Mouse (Mus musculus): ENCODE data around the gene Mab21l1. TPM values are rescaled to one million over a fixed set of nuclear protein-coding genes. Genes with fewer than 3 reads are reported as not detected.

Mab21l1 gene
- polyA plus RNA-seq, 1 experiment from 2014 or later = 9.9 TPM

- WGBS = 25% methylated on average over 4 of the region's 4 CpGs
Measured at GRCm38 (mm10) chr3:55788214-55788586, 5.9 kb downstream of the Mab21l1 start.

GRCm38 (mm10) chr3:55788621-55789201 lies 6.4 kb downstream of the Mab21l1 start:
- ATAC-seq (ENCODE audit: insufficient read depth, low FRiP score, low read depth) = no peak
- no peak overlapping the region for H3K9ac ChIP-seq
- H3K4me3 ChIP-seq (replicated peaks) = no peak overlapping the region
- no peak overlapping the region for H3K4me2 ChIP-seq
- no peaks in the 10 kb centered on the region for H3K9me3 ChIP-seq
- H3K27ac ChIP-seq = no peak overlapping the region
- H3K4me1 ChIP-seq = peaks cover 4% of the 10 kb centered on the region; the same call in 1 of the 2 replicates
- no peaks in the 10 kb centered on the region for H3K36me3 ChIP-seq
- H3K27me3 ChIP-seq (replicated peaks) = peaks cover 8% of the 10 kb centered on the region; the same call in 1 of the 2 replicates
- 46% methylated on average over 5 of the region's 5 CpGs for WGBS

More at GRCm38 (mm10) chr3:55788214-55788586, 5.9 kb downstream of the Mab21l1 start:
- no peak overlapping the region for H3K27ac ChIP-seq
- H3K4me2 ChIP-seq = peak overlapping the region; percentile 65
- H3K27me3 ChIP-seq (replicated peaks) = peaks cover 13% of the 10 kb centered on the region
- no peaks in the 10 kb centered on the region for H3K9me3 ChIP-seq
- peak overlapping the region; percentile 41; the same call in 1 of the 2 replicates for H3K4me3 ChIP-seq (replicated peaks)
- peaks cover 4% of the 10 kb centered on the region; the same call in 1 of the 2 replicates for H3K4me1 ChIP-seq
- no peaks in the 10 kb centered on the region for H3K36me3 ChIP-seq
- H3K9ac ChIP-seq = no peak overlapping the region
- ATAC-seq (ENCODE audit: insufficient read depth, low FRiP score, low read depth) = no peak

GRCm38 (mm10) chr3:55789856-55790255 lies 7.5 kb downstream of the Mab21l1 start:
- no peaks in the 10 kb centered on the region for H3K36me3 ChIP-seq
- peaks cover 7% of the 10 kb centered on the region; the same call in 1 of the 2 replicates for H3K27me3 ChIP-seq (replicated peaks)
- H3K4me2 ChIP-seq = no peak overlapping the region
- H3K9me3 ChIP-seq = no peaks in the 10 kb centered on the region
- no peak overlapping the region for H3K9ac ChIP-seq
- ATAC-seq (ENCODE audit: insufficient read depth, low FRiP score, low read depth) = no peak
- H3K4me3 ChIP-seq (replicated peaks) = no peak overlapping the region
- no peak overlapping the region for H3K27ac ChIP-seq
- peaks cover 4% of the 10 kb centered on the region; the same call in 1 of the 2 replicates for H3K4me1 ChIP-seq
- WGBS = 67% methylated on average over 2 of the region's 2 CpGs

DNA sequence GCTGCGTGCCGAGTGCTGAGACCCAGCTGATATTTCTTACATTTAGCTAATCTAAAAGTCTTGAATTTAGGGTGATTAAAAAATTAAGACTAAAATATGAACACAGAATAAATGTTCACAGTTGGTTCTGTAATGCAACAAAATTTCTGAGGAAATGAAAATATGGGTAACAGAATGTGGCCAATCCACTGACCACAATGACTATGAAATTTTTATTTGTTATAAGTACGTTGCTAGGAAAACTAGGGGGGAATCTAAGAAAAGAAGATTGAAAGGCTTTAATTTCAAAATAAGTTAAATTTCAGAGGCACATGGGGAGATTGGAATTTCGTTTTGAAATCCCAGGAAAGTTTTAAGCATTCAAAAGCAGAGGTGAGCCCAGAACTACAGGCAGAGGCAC lies 8.3 kb downstream of the Mab21l1 start:
- Histone ChIP-seq H3K4me1 (peaks cover 4% of the 10 kb centered on the region; the same call in 1 of the 2 replicates), H3K9ac (no peak overlapping the region), H3K9me3 (no peaks in the 10 kb centered on the region), H3K27ac (no peak overlapping the region), H3K36me3 (no peaks in the 10 kb centered on the region), H3K27me3 (replicated peaks) (peaks cover 7% of the 10 kb centered on the region; the same call in 1 of the 2 replicates), H3K4me3 (replicated peaks) (no peak overlapping the region), H3K4me2 (no peak overlapping the region)
- 78% methylated on average over 4 of the region's 4 CpGs for WGBS
- ATAC-seq (ENCODE audit: insufficient read depth, low FRiP score, low read depth) = no peak

DNA sequence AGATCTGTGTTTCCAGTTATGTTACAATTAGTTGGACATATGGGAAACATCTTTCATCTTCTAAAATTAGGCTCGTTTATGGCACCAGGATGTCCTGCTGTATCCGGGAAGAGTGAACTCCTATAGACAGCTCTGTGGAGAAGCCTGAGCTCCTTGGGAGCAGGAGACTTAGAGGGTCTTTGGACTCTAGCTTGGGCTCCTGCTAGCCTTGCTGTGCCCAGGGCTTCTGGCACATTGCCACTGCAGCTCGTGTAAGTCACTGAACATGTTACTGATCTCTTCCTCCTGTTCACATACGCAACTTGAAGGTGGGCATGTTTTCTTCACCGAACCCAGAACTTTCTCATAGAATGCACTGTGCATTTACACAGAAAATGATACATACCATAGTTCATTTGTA lies 9.9 kb downstream of the Mab21l1 start:
- H3K4me1 ChIP-seq = peaks cover 4% of the 10 kb centered on the region; the same call in 1 of the 2 replicates
- no peak overlapping the region for H3K9ac ChIP-seq
- H3K36me3 ChIP-seq = no peaks in the 10 kb centered on the region
- H3K27me3 ChIP-seq (replicated peaks) = no peaks in the 10 kb centered on the region
- ATAC-seq (ENCODE audit: insufficient read depth, low FRiP score, low read depth) = no peak
- no peaks in the 10 kb centered on the region for H3K9me3 ChIP-seq
- no peak overlapping the region for H3K4me2 ChIP-seq
- H3K27ac ChIP-seq = no peak overlapping the region
- no peak overlapping the region for H3K4me3 ChIP-seq (replicated peaks)
- 74% methylated on average over 5 of the region's 5 CpGs for WGBS

DNA sequence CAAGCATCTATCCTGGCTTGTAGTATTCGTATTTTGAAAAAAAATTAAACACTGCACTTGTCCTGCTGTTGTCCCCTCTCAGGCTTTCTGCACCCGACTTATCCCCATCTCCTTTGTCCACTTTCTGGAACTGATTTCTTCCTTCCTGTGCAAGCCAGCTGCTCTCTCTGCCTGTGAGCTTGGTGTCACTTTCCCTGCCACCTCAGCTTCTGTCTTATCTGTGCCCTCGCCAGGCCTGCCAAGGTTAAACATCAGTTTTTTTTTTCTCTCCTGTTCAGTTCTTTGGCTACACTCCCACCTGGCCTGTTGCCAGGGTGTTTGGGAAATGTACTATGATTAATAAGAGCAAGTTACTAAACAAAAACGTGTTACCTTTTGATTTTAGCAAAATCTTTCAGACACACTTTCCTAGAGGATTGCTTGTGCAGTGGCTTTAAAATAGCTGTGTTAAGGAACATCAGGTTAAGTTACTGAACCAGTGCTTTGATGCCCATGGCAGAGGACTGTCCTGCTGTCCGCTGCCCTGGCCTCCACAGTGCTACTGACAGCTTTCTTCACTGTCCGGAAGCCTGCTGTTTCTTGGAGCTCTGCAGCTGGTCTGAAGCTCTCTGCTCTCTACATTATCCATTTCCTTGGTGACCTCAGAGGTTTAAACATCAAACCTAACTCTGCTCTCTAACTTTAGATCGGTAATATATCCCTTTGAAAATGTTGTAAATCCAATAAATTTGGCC lies 11.7 kb downstream of the Mab21l1 start:
- Histone ChIP-seq H3K27me3 (replicated peaks) (no peaks in the 10 kb centered on the region), H3K4me2 (no peak overlapping the region), H3K27ac (no peak overlapping the region), H3K9me3 (no peaks in the 10 kb centered on the region), H3K9ac (no peak overlapping the region), H3K36me3 (no peaks in the 10 kb centered on the region), H3K4me3 (replicated peaks) (no peak overlapping the region), H3K4me1 (no peaks in the 10 kb centered on the region)
- ATAC-seq (ENCODE audit: insufficient read depth, low FRiP score, low read depth) = no peak
- 48% methylated on average over 7 of the region's 7 CpGs for WGBS

DNA sequence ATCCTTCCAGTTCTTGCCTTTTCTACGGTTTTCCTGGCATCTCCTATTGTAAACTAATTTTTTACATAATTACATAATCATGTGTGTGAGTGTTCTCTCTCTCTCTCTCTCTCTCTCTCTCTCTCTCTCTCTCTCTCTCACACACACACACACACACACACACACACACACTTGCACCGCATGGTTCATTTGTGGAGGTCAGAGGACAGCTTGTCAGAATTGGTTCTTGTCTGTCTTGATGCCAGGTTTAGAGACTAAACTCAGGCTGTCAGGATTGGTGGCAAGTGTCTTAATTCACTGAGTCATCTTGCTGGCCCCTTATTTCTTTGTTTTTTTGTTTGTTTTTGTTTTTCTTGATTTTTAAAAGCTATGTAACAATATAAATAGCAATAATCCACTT lies 12.5 kb downstream of the Mab21l1 start:
- Histone ChIP-seq H3K4me2 (no peak overlapping the region), H3K9me3 (no peaks in the 10 kb centered on the region), H3K9ac (no peak overlapping the region), H3K27me3 (replicated peaks) (no peaks in the 10 kb centered on the region), H3K36me3 (no peaks in the 10 kb centered on the region), H3K4me1 (no peaks in the 10 kb centered on the region), H3K27ac (no peak overlapping the region), H3K4me3 (replicated peaks) (no peak overlapping the region)
- no peak for ATAC-seq (ENCODE audit: insufficient read depth, low FRiP score, low read depth)
- 64% methylated on average over 2 of the region's 2 CpGs for WGBS

DNA sequence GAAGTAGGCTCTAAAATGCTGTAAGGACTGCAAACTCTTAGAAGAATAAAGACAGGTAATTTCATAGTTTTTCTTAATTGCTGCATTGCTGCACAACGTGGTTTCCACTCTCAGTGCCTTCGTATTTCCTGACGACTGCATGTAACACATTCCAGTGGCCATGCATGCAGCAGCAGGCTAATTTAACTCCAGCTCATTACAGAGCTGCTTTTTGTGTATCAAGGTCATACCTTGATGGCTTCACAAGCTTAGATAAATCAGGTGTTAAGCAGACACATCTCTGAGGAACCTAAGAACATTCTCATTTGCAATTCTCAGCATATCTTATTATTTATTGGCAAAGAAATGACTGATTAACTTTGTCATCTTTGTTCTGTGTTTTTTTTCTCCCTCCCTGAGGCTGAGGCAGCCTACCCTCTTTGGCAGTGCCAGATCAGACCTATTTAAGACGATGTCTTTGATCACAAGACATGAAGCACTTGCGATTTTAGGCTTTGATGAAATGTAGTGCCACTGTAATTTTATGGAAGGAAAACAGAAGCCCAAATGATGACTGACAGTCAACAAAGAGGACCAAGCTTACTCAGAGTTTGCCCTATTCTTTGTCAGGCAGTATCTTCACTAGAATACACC lies 32.8 kb downstream of the Mab21l1 start:
- no peak overlapping the region for H3K4me2 ChIP-seq
- WGBS = 71% methylated on average over 5 of the region's 5 CpGs
- no peak overlapping the region for H3K4me3 ChIP-seq (replicated peaks)
- H3K27me3 ChIP-seq (replicated peaks) = no peaks in the 10 kb centered on the region
- no peaks in the 10 kb centered on the region for H3K4me1 ChIP-seq
- no peaks in the 10 kb centered on the region for H3K36me3 ChIP-seq
- no peak for ATAC-seq (ENCODE audit: insufficient read depth, low FRiP score, low read depth)
- H3K9me3 ChIP-seq = no peaks in the 10 kb centered on the region
- no peak overlapping the region for H3K9ac ChIP-seq
- H3K27ac ChIP-seq = no peak overlapping the region

GRCm38 (mm10) chr3:55816096-55816495 lies 33.8 kb downstream of the Mab21l1 start:
- 61% methylated on average over 5 of the region's 5 CpGs for WGBS

DNA sequence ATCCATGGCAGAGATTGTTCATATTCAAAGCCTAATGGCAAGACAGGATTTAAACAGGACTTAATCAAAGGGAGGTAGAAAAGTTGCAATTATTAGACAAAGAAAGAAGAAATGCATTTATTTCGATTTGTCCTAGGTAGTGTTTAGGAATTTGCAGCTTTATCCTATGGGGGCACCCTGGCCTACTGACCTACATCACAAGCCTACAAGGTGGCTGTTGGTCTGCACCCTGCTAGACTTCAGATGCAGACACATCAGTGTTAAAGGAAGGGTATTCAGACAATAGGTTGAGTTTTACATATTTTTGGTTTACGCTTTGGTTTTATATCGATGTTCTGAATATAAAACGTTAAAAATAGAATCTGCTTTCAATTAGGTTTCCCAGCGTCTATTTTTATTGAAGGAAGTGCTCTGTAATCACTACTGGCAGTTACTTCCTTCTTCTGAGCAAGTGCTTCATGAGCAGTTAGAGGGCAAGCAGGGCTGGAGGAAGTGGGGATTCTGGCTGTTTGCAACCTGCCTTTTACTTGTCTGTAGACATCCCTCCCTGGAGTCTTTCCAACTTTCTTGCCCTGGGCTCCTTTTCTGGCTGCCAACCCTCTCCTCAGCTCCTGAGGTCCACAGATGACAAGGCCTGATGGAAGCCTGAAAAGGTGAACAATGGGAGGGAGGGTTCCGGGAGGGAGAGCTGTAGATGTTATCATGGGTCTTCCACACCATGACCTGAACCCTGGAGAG lies 34.5 kb downstream of the Mab21l1 start:
- 72% methylated on average over 6 of the region's 6 CpGs for WGBS
- ATAC-seq (ENCODE audit: insufficient read depth, low FRiP score, low read depth) = no peak
- H3K27me3 ChIP-seq (replicated peaks) = no peaks in the 10 kb centered on the region

More at GRCm38 (mm10) chr3:55816096-55816495, 33.8 kb downstream of the Mab21l1 start:
- no peaks in the 10 kb centered on the region for H3K27me3 ChIP-seq (replicated peaks)
- no peaks in the 10 kb centered on the region for H3K36me3 ChIP-seq
- H3K9ac ChIP-seq = no peak overlapping the region
- no peak overlapping the region for H3K4me3 ChIP-seq (replicated peaks)
- ATAC-seq (ENCODE audit: insufficient read depth, low FRiP score, low read depth) = no peak
- H3K9me3 ChIP-seq = no peaks in the 10 kb centered on the region
- H3K27ac ChIP-seq = no peak overlapping the region
- H3K4me2 ChIP-seq = no peak overlapping the region
- H3K4me1 ChIP-seq = no peaks in the 10 kb centered on the region

DNA sequence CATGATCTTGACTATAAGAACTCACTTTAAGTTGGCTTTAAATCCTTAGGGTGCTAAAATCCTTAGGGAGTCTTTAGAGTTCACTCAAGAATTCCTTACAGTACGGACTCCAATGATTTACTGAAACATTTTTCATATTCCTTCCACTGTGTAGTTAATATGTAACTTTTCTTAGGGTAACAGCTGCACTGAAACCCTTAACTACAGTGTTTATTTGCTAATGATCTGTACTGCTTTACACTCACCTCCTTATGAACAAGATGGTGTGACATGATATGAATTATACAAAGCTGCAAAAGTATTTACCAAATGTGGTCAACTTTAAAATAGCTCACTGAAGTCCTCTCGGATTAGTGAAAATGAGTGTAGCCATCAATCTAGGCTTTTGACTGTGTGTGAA lies 35.8 kb downstream of the Mab21l1 start:
- Histone ChIP-seq H3K4me2 (no peak overlapping the region), H3K4me1 (no peaks in the 10 kb centered on the region), H3K9me3 (no peaks in the 10 kb centered on the region), H3K36me3 (no peaks in the 10 kb centered on the region), H3K27ac (no peak overlapping the region), H3K4me3 (replicated peaks) (no peak overlapping the region), H3K9ac (no peak overlapping the region), H3K27me3 (replicated peaks) (no peaks in the 10 kb centered on the region)
- ATAC-seq (ENCODE audit: insufficient read depth, low FRiP score, low read depth) = no peak; the same call in 1 of the 2 replicates
- 57% methylated on average over 2 of the region's 2 CpGs for WGBS

More for the DNA sequence above, 34.5 kb downstream of the Mab21l1 start:
- no peaks in the 10 kb centered on the region for H3K36me3 ChIP-seq
- H3K27ac ChIP-seq = no peak overlapping the region
- H3K9ac ChIP-seq = no peak overlapping the region
- H3K9me3 ChIP-seq = no peaks in the 10 kb centered on the region
- no peaks in the 10 kb centered on the region for H3K4me1 ChIP-seq
- no peak overlapping the region for H3K4me2 ChIP-seq
- no peak overlapping the region for H3K4me3 ChIP-seq (replicated peaks)

Measured in stomach, embryonic 15.5 days (tissue).